Mouse (Mus musculus) heart, embryonic 14.5 days (tissue): ENCODE measurements around the gene Nek4. TPM values are rescaled to one million over a fixed set of nuclear protein-coding genes. Genes with fewer than 3 reads are reported as not detected.

Experiments
- ATAC-seq: fragments of 200-750 bp; cut with Nextera tagmentation; 2 replicates; pipeline ENCODE4 v1.8.0; 2017; ENCODE audit warnings: low read depth, moderate TSS enrichment; ENCODE audit not compliant: insufficient number of reproducible peaks, insufficient read depth, low FRiP score
- H3K27ac ChIP-seq, 2 experiments: fragments of 200-500 bp in 1 of 2; fragments of 300-500 bp in 1 of 2; sonication (generic) in 1 of 2; replicated peaks in 1 of 2; 2 replicates each; pipeline ENCODE4 v1.5.1; 2012 to 2014; ENCODE audit warnings: low read depth in 2 of 2, low read length in 2 of 2, control low read depth in 1 of 2, mild to moderate bottlenecking in 1 of 2, mixed read lengths in 1 of 2; ENCODE audit not compliant: control insufficient read depth in 1 of 2, insufficient read depth in 1 of 2
- H3K27me3 ChIP-seq: fragments of 300-500 bp; sonication (generic); 2 replicates; pipeline ENCODE4 v1.6.1; 2014; ENCODE audit warnings: mild to moderate bottlenecking, low read length, control low read depth; ENCODE audit not compliant: control insufficient read depth, insufficient read depth
- H3K36me3 ChIP-seq: fragments of 300-500 bp; sonication (generic); 2 replicates; pipeline ENCODE4 v1.6.1; 2014; ENCODE audit warnings: mild to moderate bottlenecking, control low read depth, low read length, mixed read lengths; ENCODE audit not compliant: control insufficient read depth, insufficient read depth
- H3K4me1 ChIP-seq, 2 experiments: fragments of 200-500 bp in 1 of 2; fragments of 300-500 bp in 1 of 2; sonication (generic) in 1 of 2; 2 replicates each; pipeline ENCODE4 v1.6.1; 2012 to 2014; ENCODE audit warnings: low read length in 2 of 2, control low read depth in 1 of 2, mixed read lengths in 1 of 2; ENCODE audit not compliant: control insufficient read depth in 2 of 2, insufficient read depth in 2 of 2
- H3K4me2 ChIP-seq: fragments of 300-500 bp; sonication (generic); 2 replicates; pipeline ENCODE4 v1.6.1; 2014; ENCODE audit warnings: mild to moderate bottlenecking, low read length
- H3K4me3 ChIP-seq, 2 experiments: fragments of 200-500 bp in 1 of 2; fragments of 300-500 bp in 1 of 2; sonication (generic) in 1 of 2; 2 replicates each; pipeline ENCODE4 v1.5.1; 2012 to 2014; ENCODE audit warnings: low read length in 2 of 2, mild to moderate bottlenecking in 2 of 2, control low read depth in 1 of 2, low read depth in 1 of 2, moderate library complexity in 1 of 2; ENCODE audit not compliant: control insufficient read depth in 1 of 2, insufficient read depth in 1 of 2
- H3K9ac ChIP-seq: fragments of 300-500 bp; sonication (generic); 2 replicates; pipeline ENCODE4 v1.6.1; 2014; ENCODE audit warnings: mild to moderate bottlenecking, low read length
- H3K9me3 ChIP-seq: fragments of 300-500 bp; sonication (generic); 2 replicates; pipeline ENCODE4 v1.6.1; 2016; ENCODE audit warnings: low read length, control low read depth; ENCODE audit not compliant: control insufficient read depth
- WGBS: fragments of 180-500 bp; shearing (Covaris S2); extraction: QIAGEN DNeasy Blood & Tissue Kit; methylation state at CpG from one replicate; pipeline ENCODE4 v1.1.7; 2014; 5-methylcytosine and 5-hydroxymethylcytosine counted together
- polyA plus RNA-seq: library from polyadenylated mRNA; unstranded; fragments of >200 nt; fragmentation: Nextera tagmentation; extraction: Ambion mirVana; gene quantifications from 2 replicates; pipeline ENCODE4 v1.2.1, GENCODE M21; 2014

The Nek4 gene
- polyA plus RNA-seq, 1 experiment from 2014 or later, result 5.5 TPM

- Histone ChIP-seq H3K4me3 (no peak overlapping the region), H3K4me2 (no peak overlapping the region), H3K36me3 (peaks cover 56% of the 10 kb centered on the region), H3K27ac (no peak overlapping the region), H3K9me3 (no peaks in the 10 kb centered on the region), H3K4me1 (peaks cover 6 to 16% of the 10 kb centered on the region in 2 experiments), H3K27me3 (no peaks in the 10 kb centered on the region), H3K9ac (no peak overlapping the region)
- 32% methylated on average over 1 of the region's 1 CpGs for WGBS
- no peak for ATAC-seq
Measured at GRCm38 (mm10) chr14:31022579-31022978, 71.4 kb downstream of the Nek4 start.

- 85% methylated on average over 3 of the region's 3 CpGs for WGBS
- Histone ChIP-seq H3K4me2 (no peak overlapping the region), H3K9me3 (no peaks in the 10 kb centered on the region), H3K36me3 (peaks cover 85% of the 10 kb centered on the region), H3K9ac (no peak overlapping the region), H3K27ac (no peak overlapping the region), H3K4me3 (no peak overlapping the region), H3K4me1 (peaks cover 0 to 2% of the 10 kb centered on the region in 2 experiments; a peak in 1 of 4 replicates), H3K27me3 (no peaks in the 10 kb centered on the region)
- no peak for ATAC-seq
Measured at GRCm38 (mm10) chr14:31025785-31026184, 74.6 kb downstream of the Nek4 start.

Other genes starting within 250 kb of the Nek4 start
- gene Sfmbt1, start 236.5 kb upstream of the Nek4 start, polyA plus RNA-seq, result 11.1 TPM in 2 replicates
- 15.4 and 16.3 TPM in 2 replicates for gene Tmem110, start 125.8 kb upstream of the Nek4 start, polyA plus RNA-seq
- 3.3 and 4.3 TPM in 2 replicates for gene Mustn1, start 72.2 kb upstream of the Nek4 start, polyA plus RNA-seq
- gene Itih4, start 64.9 kb upstream of the Nek4 start, polyA plus RNA-seq, result 0.27 and 0.53 TPM in 2 replicates
- 1.5 and 2.2 TPM in 2 replicates for gene Itih3, start 27.6 kb upstream of the Nek4 start, polyA plus RNA-seq
- gene Itih1, start 8.1 kb upstream of the Nek4 start, polyA plus RNA-seq, result not detected in 2 replicates
- gene Glt8d1, start 50.0 kb downstream of the Nek4 start, polyA plus RNA-seq, result 48.1 and 60.3 TPM in 2 replicates
- 382 and 395 TPM in 2 replicates for gene Spcs1, start 50.3 kb downstream of the Nek4 start, polyA plus RNA-seq
- gene Pbrm1, start 67.8 kb downstream of the Nek4 start, polyA plus RNA-seq, result 75.1 and 89.0 TPM in 2 replicates
- 49.3 and 51.4 TPM in 2 replicates for gene Gnl3, start 67.8 kb downstream of the Nek4 start, polyA plus RNA-seq
- gene Smim4, start 177.6 kb downstream of the Nek4 start, polyA plus RNA-seq, result 98.2 and 107 TPM in 2 replicates
- 329 and 341 TPM in 2 replicates for gene Nt5dc2, start 179.7 kb downstream of the Nek4 start, polyA plus RNA-seq
- gene Stab1, start 217.3 kb downstream of the Nek4 start, polyA plus RNA-seq, result 56.0 and 66.8 TPM in 2 replicates